Mouse (Mus musculus): ENCODE results near the gene Myo5c. TPM values are rescaled to one million over a fixed set of nuclear protein-coding genes. Genes with fewer than 3 reads are reported as not detected.
"Not testable (repeated sequence)": the region's sequence is repeated elsewhere in the genome, so short reads cannot be mapped to it uniquely, and the experiment has no call there.

Gene Myo5c
- total RNA-seq, 2 experiments from 2014 or later = 0.43 to 0.87 TPM

DNA sequence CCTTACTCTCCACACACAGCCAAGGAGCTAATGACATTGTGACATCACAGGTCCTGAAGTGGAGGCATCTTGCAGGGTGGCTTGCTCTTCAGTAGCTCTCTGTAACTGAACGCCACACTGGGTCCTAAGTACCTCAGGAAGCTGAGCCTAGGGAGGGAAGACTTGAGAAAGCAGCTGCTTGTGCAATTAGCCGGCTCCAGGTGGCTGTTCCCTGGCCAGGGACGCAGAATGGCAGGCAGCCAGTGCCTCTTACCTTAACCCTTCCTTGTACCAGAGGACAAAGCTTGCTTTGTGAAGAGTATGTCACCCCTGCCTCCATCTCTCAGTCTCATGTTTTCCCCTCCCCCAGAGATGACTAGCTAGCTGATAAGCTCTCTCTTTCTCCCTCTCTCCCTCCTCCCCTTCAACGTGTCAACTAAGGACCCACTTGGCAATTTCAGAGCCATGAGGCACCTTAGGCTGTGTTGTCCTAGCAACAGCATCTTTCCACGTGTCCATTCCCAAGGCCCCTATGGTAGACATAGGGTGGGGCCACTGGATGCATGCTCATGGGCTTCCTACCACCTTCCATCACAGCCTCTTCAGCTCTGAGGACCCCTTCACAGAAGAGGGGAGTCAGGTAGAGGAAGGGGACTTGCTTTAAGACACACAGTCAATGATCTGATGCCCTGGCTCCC lies 12.0 kb downstream of the Myo5c start:
- no peak for DNase-seq (ENCODE audit: low spot score in 2 of 2)

DNA sequence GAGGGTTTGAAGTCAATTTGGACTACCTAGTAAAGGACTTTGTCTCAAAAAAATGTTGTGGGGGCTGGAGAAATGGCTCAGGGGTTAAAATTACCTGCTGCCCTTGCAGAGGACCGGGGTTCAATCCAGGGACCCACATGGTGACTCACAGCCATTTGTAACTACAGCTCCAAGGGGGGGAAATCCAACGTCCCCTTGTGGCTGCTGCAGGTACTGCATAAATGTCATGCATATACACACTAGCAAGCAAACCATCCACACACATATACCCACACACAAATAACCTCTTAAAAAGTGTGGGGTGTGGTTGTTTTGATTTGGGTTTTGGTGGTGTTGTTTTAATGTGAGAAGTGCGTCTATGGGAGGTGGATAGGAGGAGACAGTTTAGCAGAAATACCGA lies 12.7 kb downstream of the Myo5c start:
- DNase-seq (ENCODE audit: low spot score in 2 of 2) = no peak

DNA sequence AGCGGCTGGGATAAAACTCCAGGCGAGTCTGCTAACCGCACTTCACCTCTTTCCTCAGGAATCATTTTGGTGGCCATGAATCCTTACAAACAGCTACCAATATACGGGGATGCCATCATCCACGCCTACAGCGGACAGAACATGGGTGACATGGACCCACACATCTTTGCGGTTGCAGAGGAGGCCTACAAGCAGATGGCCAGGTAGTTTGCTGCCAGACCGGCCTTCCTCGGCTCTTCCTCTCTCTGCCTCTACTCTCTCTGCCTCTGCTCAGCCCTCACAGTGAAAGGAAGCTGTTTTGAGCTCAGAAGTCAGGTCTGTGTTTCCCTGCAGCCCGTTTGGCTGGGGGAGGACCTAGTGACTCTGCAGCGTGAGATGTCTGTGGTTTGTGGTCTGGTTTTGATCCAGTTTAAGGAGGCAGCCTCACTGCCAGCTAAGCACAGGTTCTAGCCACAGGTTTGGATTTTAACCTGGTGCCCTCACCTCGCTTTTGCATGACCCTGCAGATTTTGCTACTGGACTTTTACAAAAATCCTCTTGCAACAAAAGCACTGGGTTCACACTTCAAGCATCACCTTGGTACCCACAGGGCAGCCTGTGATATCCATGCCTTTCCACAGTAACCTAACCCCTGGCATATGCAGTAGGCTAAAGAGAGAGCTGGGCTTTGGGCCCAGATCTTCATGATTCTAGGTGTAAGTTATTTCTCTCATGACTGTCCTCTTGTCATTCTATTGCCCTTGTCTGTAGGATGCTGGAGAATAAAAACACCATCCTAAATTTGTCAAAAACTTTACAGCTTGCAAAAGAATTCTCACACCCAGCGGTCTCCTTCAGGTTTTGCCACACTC lies 14.5 kb downstream of the Myo5c start:
- DNase-seq (ENCODE audit: low spot score in 2 of 2) = no peak

GRCm38 (mm10) chr9:75247870-75248269 lies 16.1 kb downstream of the Myo5c start:
- DNase-seq (ENCODE audit: low spot score in 2 of 2) = no peak

- no peak for DNase-seq (ENCODE audit: low spot score in 2 of 2)
These were observed 16.5 kb downstream of the Myo5c start for GRCm38 (mm10) chr9:75248359-75248758.

- no peak for DNase-seq (ENCODE audit: low spot score in 2 of 2)
These were observed 17.1 kb downstream of the Myo5c start for GRCm38 (mm10) chr9:75248874-75249273.

GRCm38 (mm10) chr9:75253158-75253557 lies 21.3 kb downstream of the Myo5c start:
- not testable (repeated sequence) for DNase-seq (ENCODE audit: low spot score in 2 of 2)

GRCm38 (mm10) chr9:75253766-75254165 lies 21.9 kb downstream of the Myo5c start:
- DNase-seq (ENCODE audit: low spot score in 2 of 2) = peak in 1 of 2 experiments; percentile 46

DNA sequence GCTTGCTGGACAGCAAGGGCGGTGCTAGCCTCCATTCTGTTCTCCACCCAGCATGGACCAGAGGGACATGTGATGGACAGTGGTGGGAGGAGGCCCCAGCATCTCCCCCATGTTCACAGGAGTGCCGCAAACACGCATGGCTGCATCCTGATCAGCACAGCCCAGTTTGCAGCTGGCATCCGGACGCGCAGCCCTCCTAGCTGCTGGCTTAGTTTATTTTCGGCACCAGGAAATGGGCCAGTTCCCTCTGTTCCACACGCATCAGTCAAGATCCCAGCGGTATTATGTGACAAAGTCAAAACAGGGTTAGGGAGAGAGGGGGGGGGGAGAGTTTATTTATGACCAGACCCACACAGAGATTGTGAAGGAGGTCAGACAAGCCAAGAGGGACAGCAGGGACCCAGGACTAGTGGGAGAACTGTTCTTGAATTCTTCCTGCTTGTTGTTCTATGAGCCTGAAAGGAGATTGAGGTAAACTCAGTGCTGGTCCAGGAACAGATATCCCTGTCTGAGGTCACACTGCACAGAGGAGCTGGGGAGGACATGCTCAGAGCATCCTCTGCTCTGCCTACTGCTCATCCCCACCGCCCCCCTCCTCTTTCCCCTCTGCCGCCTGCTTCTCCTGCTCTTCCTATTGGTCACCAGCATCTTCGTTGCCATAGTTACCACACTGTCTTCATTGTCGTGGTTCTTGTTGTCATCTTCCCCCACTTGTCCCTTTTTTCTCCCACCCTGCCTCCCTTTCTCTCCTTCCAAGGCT lies 22.6 kb downstream of the Myo5c start:
- peak; percentile 34 to 66 for DNase-seq (ENCODE audit: low spot score in 2 of 2)

DNA sequence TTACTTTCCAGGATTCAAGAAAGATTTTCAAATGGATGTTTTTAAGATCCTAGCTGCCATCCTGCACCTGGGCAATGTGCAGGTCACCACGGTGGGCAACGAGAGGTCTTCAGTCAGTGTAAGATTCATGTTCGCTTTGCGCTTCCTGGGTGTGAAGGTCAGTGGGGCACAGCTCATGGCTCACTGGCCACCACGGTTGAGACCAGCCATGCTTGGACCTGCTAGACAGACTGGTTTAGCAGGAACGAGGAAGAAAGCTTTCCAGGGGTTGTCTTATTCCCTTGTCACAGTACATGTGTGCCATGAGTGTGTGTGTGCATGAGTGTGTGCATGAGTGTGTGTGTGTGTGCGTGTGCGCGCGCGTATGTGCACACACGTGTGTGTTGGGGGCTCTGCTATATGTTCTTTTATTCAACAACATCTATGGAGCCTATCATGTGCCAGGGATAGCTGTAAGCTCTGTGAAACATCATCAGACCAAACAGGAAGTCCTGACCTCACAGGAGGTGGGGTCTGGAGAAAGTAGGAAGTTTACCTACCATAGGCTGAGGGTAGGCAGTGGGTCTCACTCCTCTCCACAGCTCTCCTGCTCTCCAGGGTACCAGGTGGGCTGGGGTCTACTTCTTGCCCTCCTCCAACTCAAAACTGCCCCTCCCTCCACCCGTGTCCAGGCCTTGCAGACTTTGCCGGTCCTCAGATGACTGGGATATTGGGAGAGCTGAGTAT lies 24.2 kb downstream of the Myo5c start:
- no peak for DNase-seq (ENCODE audit: low spot score in 2 of 2)

GRCm38 (mm10) chr9:75258792-75259191 lies 27.0 kb downstream of the Myo5c start:
- DNase-seq (ENCODE audit: low spot score in 2 of 2) = no peak

GRCm38 (mm10) chr9:75259656-75260055 lies 27.8 kb downstream of the Myo5c start:
- DNase-seq (ENCODE audit: low spot score in 2 of 2) = no peak

GRCm38 (mm10) chr9:75261332-75261872 lies 29.6 kb downstream of the Myo5c start:
- no peak for DNase-seq (ENCODE audit: low spot score in 2 of 2)

DNA sequence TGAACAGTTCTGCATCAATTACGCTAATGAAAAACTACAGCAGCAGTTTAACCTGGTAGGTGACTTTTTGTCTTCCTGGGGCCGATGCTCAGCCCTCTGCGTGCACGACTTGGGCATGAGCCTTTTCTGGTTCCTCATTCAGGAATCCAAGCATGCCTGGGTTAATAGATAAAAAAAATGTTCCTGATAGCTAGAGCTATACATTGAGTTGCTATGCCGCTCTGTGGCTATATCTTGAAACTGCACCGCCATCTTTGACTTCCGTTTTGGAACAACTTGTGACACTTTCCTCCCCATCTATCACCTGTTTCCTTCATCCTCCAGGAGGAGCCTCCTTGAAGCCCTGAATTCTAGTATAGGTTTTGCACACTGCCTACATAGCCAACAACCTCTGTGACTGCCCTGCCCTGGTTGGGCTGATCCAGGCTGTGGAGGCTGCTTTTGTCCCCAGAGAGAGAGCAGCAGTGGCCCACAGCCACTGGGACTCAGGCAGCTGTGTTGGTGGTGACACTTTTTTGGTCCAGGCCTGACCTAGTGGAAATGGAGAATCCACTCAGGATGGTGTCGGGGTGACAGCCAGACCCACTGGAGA lies 30.5 kb downstream of the Myo5c start:
- DNase-seq (ENCODE audit: low spot score in 2 of 2) = no peak

GRCm38 (mm10) chr9:75264008-75264718 lies 32.3 kb downstream of the Myo5c start:
- no peak for DNase-seq (ENCODE audit: low spot score in 2 of 2)

DNA sequence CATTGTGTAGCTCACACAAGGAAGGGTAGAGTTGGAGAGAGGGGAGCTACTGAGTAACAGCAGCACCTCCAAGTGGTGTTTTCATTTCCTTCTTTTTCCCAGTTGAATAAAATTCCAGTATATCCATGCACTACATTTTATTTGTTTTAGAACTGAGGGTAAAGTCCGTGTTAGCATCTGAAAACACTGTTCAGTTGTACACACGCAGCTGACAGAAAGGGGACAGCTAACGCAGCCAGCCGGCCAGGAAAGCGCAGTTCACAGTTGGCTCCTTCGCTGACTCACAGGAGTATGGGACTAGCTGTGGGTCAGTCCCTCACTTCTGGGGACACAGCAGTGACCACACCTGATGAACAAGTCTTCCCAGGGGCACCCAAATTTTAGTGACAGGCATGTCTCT lies 35.3 kb downstream of the Myo5c start:
- DNase-seq (ENCODE audit: low spot score in 2 of 2) = no peak

DNA sequence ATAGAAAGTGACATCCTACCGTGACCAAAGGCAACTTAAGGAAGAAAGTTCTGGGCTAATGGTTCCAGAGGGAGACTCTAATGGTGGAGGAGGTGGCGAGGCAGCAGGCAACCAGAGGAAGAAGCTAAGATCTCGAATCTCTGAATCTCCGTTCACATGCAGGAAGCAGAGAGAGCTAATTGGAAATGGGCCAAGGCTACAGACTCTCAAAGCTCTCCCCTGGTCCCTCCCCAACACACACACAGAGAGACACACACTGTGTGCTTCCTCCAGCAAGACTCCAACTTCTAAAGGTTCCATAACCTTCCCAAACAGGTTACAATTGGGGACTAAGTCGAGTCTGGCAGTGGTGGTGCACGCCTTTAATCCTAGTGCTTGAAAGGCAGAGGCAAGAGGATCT lies 38.6 kb downstream of the Myo5c start:
- no peak for DNase-seq (ENCODE audit: low spot score in 2 of 2)

DNA sequence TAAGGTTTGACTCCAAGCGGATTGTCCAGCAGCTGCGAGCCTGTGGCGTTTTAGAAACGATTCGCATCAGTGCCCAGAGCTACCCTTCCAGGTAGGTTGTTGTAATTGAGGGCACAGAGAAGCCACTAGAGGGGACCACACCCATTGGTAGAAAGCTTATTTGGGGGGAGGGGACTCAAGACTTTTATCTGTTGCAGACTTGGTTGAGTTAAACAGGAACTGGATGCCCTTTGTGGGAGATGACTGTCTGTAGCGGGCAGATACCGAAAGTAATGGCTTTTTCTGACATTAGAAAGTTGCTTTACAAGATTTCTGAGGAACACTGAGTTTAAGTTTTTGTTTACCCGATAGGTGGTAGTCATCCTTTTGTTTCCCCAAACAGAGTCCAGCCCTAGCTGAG lies 39.7 kb downstream of the Myo5c start:
- no peak for DNase-seq (ENCODE audit: low spot score in 2 of 2)

DNA sequence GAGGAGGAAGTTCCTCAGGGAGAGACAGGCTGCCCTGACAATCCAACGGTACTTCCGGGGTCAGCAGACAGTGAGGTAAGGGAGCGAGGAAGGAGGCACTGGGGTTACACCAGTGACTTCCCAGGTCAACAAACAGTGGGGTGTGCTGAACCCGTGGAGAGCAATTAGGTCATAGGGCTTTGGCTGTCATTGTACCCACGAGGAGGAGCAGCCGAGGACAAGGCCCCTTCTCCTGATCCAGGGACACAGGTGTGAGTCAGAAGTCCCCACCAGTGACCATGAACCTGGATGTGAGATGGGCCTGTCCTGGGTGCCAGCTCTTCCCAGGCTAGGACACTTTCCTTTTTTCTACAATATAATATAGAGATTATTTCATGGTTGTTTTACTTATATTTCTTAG lies 41.8 kb downstream of the Myo5c start:
- DNase-seq (ENCODE audit: low spot score in 2 of 2) = no peak

- no peak for DNase-seq (ENCODE audit: low spot score in 2 of 2)
These were observed 42.7 kb downstream of the Myo5c start for GRCm38 (mm10) chr9:75274486-75274885.

Measured in layer of hippocampus, adult 18-20 months (tissue).